Mouse (Mus musculus) erythroblast, embryonic 14.5 days (primary cell): ENCODE results near the gene Als2cr12. TPM values are rescaled to one million over a fixed set of nuclear protein-coding genes. Genes with fewer than 3 reads are reported as not detected.

Experiments used
- H3K27me3 ChIP-seq: 2 replicates; pipeline ENCODE4 v1.6.1; 2012; ENCODE audit warnings: inconsistent platforms; ENCODE audit not compliant: control insufficient read depth
- H3K36me3 ChIP-seq: 2 replicates; pipeline ENCODE4 v1.6.1; 2012; ENCODE audit warnings: mild to moderate bottlenecking, inconsistent platforms; ENCODE audit not compliant: control insufficient read depth
- H3K4me1 ChIP-seq: 2 replicates; pipeline ENCODE4 v1.6.1; 2012; ENCODE audit warnings: inconsistent platforms; ENCODE audit not compliant: control insufficient read depth
- H3K4me3 ChIP-seq: replicated peaks from 2 replicates; pipeline ENCODE3; 2012; ENCODE audit warnings: moderate library complexity, mild to moderate bottlenecking, inconsistent platforms
- H3K9me3 ChIP-seq: 2 replicates; pipeline ENCODE4 v1.6.1; 2012; ENCODE audit warnings: low read length, inconsistent platforms, mixed read lengths; ENCODE audit not compliant: control insufficient read depth
- GATA1 ChIP-seq: IDR thresholded peaks from 2 replicates; pipeline ENCODE4 v1.6.1; 2012; ENCODE audit warnings: low read length, inconsistent platforms, mixed read lengths
- TAL1 ChIP-seq: IDR thresholded peaks from 3 replicates; pipeline ENCODE4 v1.6.1; 2012; ENCODE audit warnings: low read length, inconsistent platforms, mixed read lengths
- polyA plus RNA-seq: library from polyadenylated mRNA; stranded (reverse); fragments of >175 nt; gene quantifications from 2 replicates; pipeline ENCODE4 v1.2.3, GENCODE M21; 2012

Als2cr12 gene
- polyA plus RNA-seq, 1 experiment = not detected

DNA sequence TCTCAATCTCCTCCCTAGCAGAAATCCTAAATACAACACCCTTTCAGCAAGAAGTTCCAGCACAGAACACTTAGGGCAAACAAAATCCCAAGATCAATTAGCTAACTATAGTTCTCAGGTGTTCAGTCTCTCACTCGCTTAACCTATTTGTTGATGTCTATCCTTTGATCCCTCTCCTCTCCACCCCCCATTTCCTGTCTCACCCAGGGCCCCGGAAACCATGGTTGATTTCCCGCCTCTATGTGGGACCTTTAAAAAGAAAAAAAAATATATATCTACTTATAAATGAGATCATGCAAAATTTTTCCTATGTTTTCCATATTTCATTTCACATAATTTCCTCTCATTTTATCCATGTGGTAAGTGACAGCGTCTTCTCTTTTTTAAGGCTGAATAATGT is 25.2 kb upstream of the Als2cr12 start:
- TF ChIP-seq TAL1 (no peak), GATA1 (no peak)
- Histone ChIP-seq H3K27me3 (no peaks in the 10 kb centered on the region), H3K4me3 (no peak overlapping the region), H3K36me3 (peaks cover 17% of the 10 kb centered on the region), H3K4me1 (peaks cover 9% of the 10 kb centered on the region), H3K9me3 (no peaks in the 10 kb centered on the region)

DNA sequence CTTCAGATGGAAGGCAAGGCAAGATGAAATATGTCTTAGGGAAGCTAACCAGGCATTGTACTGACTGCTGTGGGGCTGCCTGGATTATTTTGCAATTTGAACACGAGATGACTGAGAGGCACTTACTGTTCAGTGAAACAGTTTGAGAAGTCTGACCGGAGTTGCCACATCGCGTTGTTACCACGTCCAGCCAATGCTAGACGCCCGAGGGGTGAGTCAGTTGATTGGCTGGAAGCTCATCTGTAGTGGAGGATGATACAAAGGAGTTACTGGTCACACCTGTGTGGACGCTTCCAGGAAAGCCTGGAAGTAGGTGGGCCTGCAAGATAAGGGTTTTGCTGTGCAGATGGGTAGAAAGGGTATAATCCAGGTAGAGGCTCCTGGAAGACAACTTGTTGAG is 24.3 kb upstream of the Als2cr12 start:
- Histone ChIP-seq H3K9me3 (no peaks in the 10 kb centered on the region), H3K36me3 (peaks cover 21% of the 10 kb centered on the region), H3K27me3 (no peaks in the 10 kb centered on the region), H3K4me3 (no peak overlapping the region), H3K4me1 (peaks cover 7% of the 10 kb centered on the region)
- TF ChIP-seq GATA1 = no peak
- TF ChIP-seq TAL1 = no peak

DNA sequence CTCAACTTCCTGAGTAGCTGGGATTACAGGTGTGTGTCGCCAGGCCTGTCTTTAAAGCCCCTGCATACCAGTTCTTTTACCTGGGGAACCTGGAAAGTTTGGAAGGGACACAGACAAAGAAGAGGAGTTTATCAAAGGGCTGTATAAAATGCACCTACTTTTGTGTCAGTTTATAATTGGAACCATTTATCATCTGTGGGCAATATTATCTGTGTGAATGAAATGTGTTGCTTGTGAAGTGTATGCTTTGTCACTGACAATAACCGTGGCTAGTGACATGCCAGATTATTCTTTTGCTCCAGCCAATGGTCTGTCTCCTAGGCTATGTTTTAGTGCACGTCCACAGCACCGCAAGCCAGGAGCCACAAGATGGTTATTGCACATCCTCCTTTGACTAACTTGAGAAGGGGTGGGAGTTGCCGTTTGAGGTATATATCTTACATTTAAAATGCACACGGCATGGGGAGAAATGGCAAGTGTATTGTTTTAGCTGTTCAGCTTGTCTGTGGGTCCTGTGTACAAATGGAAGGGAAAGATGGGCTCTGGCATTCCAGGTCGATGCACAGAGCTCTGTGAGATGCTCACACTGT is 23.7 kb upstream of the Als2cr12 start:
- Histone ChIP-seq H3K4me1 (peaks cover 9% of the 10 kb centered on the region), H3K9me3 (no peaks in the 10 kb centered on the region), H3K27me3 (no peaks in the 10 kb centered on the region), H3K4me3 (no peak overlapping the region), H3K36me3 (peaks cover 23% of the 10 kb centered on the region)
- no peak for TF ChIP-seq GATA1
- TF ChIP-seq TAL1 = no peak

DNA sequence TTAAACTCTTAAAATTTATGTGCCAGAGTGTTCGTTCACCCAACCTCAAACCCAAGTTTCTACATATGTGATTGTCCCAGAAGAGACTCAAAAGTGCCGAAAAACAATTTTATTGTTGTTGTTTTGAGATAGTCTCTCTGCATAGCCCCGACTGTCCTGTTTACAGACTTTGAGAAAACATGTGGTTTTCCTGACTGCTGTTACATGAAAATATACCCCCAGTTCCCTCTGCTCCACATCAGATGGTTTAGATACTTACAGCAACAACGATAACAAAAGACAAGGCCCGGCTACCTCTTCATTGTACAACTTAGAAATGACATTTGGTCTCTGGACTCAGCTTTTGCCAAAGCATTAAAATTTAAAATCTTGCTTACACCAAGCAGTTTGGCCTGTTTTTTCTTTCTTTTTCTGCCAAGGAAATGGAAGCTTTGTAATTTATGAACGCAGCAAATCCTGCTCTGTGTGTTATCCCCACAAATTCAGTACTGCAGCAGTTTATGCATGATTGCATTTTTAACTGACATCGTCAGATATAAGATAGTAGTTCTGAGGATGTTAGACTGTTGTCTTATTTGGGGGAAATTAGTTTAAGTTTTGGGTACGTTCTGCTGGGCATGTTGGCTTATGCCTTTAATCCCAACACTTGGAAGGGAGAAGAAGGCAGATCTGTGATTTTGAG is 21.9 kb upstream of the Als2cr12 start:
- Histone ChIP-seq H3K4me3 (no peak overlapping the region), H3K4me1 (peaks cover 18% of the 10 kb centered on the region), H3K9me3 (no peaks in the 10 kb centered on the region), H3K27me3 (no peaks in the 10 kb centered on the region), H3K36me3 (peaks cover 23% of the 10 kb centered on the region)
- no peak for TF ChIP-seq GATA1
- TF ChIP-seq TAL1 = no peak

DNA sequence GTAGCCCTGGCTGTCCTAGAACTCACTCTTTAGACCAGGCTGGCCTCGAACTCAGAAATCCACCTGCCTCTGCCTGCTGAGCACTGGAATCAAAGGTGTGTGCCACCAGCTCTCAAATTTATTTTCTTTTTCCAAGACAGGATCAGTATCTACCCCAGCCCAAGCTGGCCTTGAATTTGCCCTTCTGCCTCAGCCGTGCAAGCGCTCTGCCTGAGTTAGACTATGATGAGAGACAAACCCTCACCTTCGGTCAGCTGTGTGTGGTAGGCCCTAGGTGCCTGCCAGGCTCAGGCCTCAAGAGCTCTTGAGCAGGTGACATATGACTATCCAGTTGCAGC is 21.1 kb upstream of the Als2cr12 start:
- H3K4me3 ChIP-seq = no peak overlapping the region
- H3K4me1 ChIP-seq = peaks cover 21% of the 10 kb centered on the region
- H3K36me3 ChIP-seq = peaks cover 23% of the 10 kb centered on the region
- no peaks in the 10 kb centered on the region for H3K9me3 ChIP-seq
- TF ChIP-seq TAL1 = no peak
- no peak for TF ChIP-seq GATA1
- no peaks in the 10 kb centered on the region for H3K27me3 ChIP-seq

DNA sequence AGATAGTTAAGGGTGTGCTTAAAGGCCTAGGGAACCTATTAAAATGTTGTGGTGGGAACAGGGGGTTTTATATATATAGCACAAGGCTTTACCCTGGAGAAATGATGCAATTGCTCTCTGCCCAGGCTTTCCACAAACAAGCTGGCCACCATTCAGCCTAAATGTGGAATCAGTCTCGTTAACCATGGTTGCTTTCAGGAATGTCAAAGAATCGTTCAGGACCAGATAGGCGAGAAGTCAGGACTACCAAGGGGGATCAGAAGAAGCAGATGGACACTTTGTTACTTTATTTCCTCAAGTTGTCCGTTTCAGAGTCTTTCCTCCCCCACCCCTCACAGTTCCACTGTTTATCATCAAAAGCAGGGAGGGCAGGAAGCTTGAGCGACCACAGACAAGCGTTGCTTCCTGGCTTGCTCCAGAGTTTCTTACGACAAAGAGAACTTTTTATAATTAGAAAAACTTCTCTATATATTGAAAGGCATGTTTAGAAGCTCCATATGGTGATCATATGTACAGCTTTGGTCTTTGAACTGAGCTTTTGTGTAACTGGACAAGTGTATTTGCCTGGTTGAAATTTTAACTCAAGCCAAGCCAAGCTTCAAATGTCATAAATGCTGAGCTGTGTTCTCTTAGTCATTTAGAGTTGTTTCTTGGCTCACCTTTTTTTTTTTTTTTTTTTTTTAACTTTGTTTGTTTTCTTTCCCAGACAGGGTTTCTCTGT is 20.5 kb upstream of the Als2cr12 start:
- Histone ChIP-seq H3K9me3 (no peaks in the 10 kb centered on the region), H3K36me3 (peaks cover 23% of the 10 kb centered on the region), H3K4me3 (no peak overlapping the region), H3K4me1 (peaks cover 21% of the 10 kb centered on the region), H3K27me3 (no peaks in the 10 kb centered on the region)
- TF ChIP-seq GATA1 (no peak), TAL1 (no peak)

DNA sequence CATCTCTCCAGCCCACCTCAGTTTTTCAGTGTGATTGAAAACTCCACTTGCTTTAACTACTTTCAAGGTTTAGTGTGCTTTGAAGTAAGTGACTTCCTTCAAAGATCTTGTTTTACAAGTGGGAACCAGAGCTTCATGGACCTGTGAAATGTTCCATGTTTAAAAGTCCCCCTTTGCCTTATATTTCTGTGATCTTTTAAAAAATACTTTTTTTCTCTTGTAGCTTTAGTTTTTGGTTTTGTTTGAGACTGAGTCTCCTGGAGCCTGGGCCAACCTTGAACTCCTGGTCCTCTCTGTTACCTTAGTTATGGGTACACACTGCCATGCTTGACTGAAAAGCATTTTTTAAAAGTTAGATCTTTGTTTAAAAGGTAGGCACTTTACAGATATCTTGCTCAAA is 19.7 kb upstream of the Als2cr12 start:
- Histone ChIP-seq H3K27me3 (no peaks in the 10 kb centered on the region), H3K4me1 (peaks cover 29% of the 10 kb centered on the region), H3K36me3 (peaks cover 23% of the 10 kb centered on the region), H3K4me3 (no peak overlapping the region), H3K9me3 (no peaks in the 10 kb centered on the region)
- TF ChIP-seq TAL1 (no peak), GATA1 (no peak)

DNA sequence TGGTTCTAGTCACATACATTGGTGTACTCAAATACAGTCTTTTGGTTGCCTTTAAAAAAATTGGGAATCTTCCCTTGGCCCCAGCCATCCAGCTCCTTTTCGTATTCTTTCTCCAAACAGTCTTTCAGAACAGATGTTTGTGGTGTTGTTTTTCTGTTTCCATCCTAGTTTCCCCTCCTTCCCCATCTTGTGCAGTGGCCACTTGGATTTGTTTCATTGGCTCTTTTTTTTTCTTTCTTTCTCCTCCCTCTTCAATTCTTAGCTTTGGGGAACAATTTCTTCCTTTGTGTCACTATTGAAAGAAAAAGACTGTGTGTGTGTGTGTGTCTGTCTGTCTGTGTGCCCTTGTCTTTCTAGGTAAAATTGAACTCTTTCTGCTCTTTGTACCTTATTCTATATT is 18.6 kb upstream of the Als2cr12 start:
- Histone ChIP-seq H3K27me3 (no peaks in the 10 kb centered on the region), H3K4me3 (peak overlapping the region; percentile 82), H3K36me3 (peaks cover 17% of the 10 kb centered on the region), H3K9me3 (no peaks in the 10 kb centered on the region), H3K4me1 (peaks cover 29% of the 10 kb centered on the region)
- no peak for TF ChIP-seq TAL1
- TF ChIP-seq GATA1 = no peak

DNA sequence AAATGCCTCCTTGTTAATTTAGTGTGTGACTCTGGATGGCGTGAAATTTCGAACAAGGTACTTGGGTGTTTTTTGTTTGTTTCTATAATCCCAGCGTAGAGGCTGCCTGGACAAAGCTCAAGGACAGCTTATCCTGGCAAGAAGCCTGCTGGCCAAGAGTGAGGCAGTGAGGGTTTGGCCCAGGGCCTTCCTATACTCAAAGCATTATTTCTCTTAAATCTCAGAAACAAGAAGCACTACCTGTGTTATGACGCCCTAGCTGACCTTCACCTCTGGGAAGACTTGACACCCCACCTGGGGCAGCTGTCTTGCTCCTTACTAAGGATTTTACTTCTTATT is 18.1 kb upstream of the Als2cr12 start:
- peaks cover 17% of the 10 kb centered on the region for H3K36me3 ChIP-seq
- TF ChIP-seq TAL1 (no peak), GATA1 (no peak)
- H3K4me3 ChIP-seq = peak overlapping the region; percentile 82
- H3K27me3 ChIP-seq = no peaks in the 10 kb centered on the region
- H3K4me1 ChIP-seq = peaks cover 29% of the 10 kb centered on the region
- H3K9me3 ChIP-seq = no peaks in the 10 kb centered on the region
